Mouse (Mus musculus) C2C12 (cell line): Measurements from ENCODE around the gene Elmod1. TPM values are rescaled to one million over a fixed set of nuclear protein-coding genes. Genes with fewer than 3 reads are reported as not detected.
A peak's percentile ranks its signal among the peaks of the same experiment; 100 is the strongest.
"Not testable (repeated sequence)": the region's sequence is repeated elsewhere in the genome, so short reads cannot be mapped to it uniquely, and the experiment has no call there.

Experiments used
- H3K27me3 ChIP-seq: one replicate; pipeline ENCODE4 v1.6.1; 2011; ENCODE audit not compliant: control insufficient read depth, insufficient read depth, insufficient read length
- H3K36me3 ChIP-seq: one replicate; pipeline ENCODE4 v1.6.1; 2011; ENCODE audit not compliant: control insufficient read depth, insufficient read depth
- H3K4me3 ChIP-seq: one replicate; pipeline ENCODE4 v1.5.1; 2011; ENCODE audit warnings: mild to moderate bottlenecking, control low read depth; ENCODE audit not compliant: poor library complexity, insufficient read depth, severe bottlenecking
- H3K79me2 ChIP-seq: one replicate; pipeline ENCODE4 v1.6.1; 2011; ENCODE audit not compliant: control insufficient read depth, insufficient read depth
- H3K79me3 ChIP-seq: one replicate; pipeline ENCODE4 v1.6.1; 2011; ENCODE audit warnings: low read depth, control low read depth
- H3ac ChIP-seq: one replicate; pipeline ENCODE3; 2011; ENCODE audit warnings: low read depth; ENCODE audit not compliant: control insufficient read depth, insufficient read length
- CEBPB ChIP-seq: IDR thresholded peaks from one replicate; pipeline ENCODE4 v1.6.1; 2011; ENCODE audit warnings: low read depth, mild to moderate bottlenecking, control low read depth, moderate library complexity
- CTCF ChIP-seq: IDR thresholded peaks from one replicate; pipeline ENCODE4 v1.5.1; 2011; ENCODE audit not compliant: control insufficient read depth, insufficient read depth, insufficient read length
- FOSL1 ChIP-seq: IDR thresholded peaks from one replicate; pipeline ENCODE4 v1.8.0; 2011; ENCODE audit warnings: mild to moderate bottlenecking, low read length; ENCODE audit not compliant: poor library complexity, insufficient read depth, severe bottlenecking
- MAX ChIP-seq: IDR thresholded peaks from one replicate; pipeline ENCODE4 v1.6.1; 2011; ENCODE audit warnings: mild to moderate bottlenecking, control low read depth
- MYOD1 ChIP-seq: IDR thresholded peaks from one replicate; pipeline ENCODE4 v1.6.1; 2011; ENCODE audit warnings: low read depth; ENCODE audit not compliant: control insufficient read depth, insufficient read length
- MYOG ChIP-seq: IDR thresholded peaks from one replicate; pipeline ENCODE4 v1.6.1; 2011; ENCODE audit not compliant: control insufficient read depth, insufficient read length; ENCODE audit errors: extremely low read depth
- USF1 ChIP-seq: IDR thresholded peaks from one replicate; pipeline ENCODE4 v1.6.1; 2011; ENCODE audit warnings: low read depth, mild to moderate bottlenecking, control low read depth, moderate library complexity
- long read RNA-seq, 2 experiments: library from polyadenylated mRNA; unstranded; transcript quantifications; one replicate each; pipeline ENCODE4 v2.0.0; 2019 to 2020
- polyA plus RNA-seq: library from polyadenylated mRNA; unstranded; fragments of >200 nt; fragmentation: generic; extraction: Trizol; gene quantifications from one replicate; pipeline ENCODE4 v1.2.1, GENCODE M21; 2012; ENCODE audit warnings: missing spikeins

Gene Elmod1
- not detected for polyA plus RNA-seq
- long read RNA-seq, experiment 1: 0 reads
- long read RNA-seq, experiment 2: 0 reads

GRCm38 (mm10) chr9:53975122-53975518 lies at the start of gene Elmod1:
TSS of gene Elmod1 (minus strand) at chr9:53975301.
- Histone ChIP-seq H3K79me2 (no peaks in the 10 kb centered on the region), H3K4me3 (no peak within 1 kb of the TSS), H3ac (no peak within 1 kb of the TSS), H3K27me3 (peaks cover 16% of the 10 kb centered on the region), H3K79me3 (no peaks in the 10 kb centered on the region), H3K36me3 (no peaks in the 10 kb centered on the region)
- TF ChIP-seq MYOG (no peak), USF1 (no peak), MYOD1 (no peak), MAX (no peak), CTCF (no peak), FOSL1 (no peak), CEBPB (no peak)

DNA sequence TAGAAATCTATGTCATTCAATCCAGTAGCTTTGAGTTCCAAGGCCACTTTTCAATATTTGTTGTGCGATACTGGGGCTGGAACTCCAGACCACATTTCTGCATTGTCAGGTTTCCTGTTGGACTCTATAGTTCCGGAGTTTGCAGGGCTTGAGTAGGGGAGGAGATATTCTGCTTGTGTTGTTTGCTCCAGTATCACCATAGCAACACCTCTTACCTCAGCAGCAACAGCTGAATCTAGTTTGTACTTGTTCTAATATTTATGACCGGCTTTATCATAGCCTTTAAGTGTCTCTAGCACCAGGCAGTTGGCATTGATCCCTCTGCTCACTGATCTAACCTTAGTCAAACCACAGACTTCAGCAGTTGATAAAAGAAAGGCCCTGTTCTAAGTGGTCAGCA lies 47.7 kb upstream of the Elmod1 start:
- Histone ChIP-seq H3K79me3 (no peaks in the 10 kb centered on the region), H3ac (no peak overlapping the region), H3K79me2 (no peaks in the 10 kb centered on the region), H3K27me3 (no peaks in the 10 kb centered on the region), H3K36me3 (no peaks in the 10 kb centered on the region), H3K4me3 (no peak overlapping the region)
- TF ChIP-seq MYOG (no peak), CTCF (no peak), USF1 (no peak), FOSL1 (no peak), MAX (no peak), MYOD1 (no peak), CEBPB (no peak)

GRCm38 (mm10) chr9:53994528-53994927 lies 19.4 kb upstream of the Elmod1 start:
- H3K79me2 ChIP-seq: no peaks in the 10 kb centered on the region
- peaks cover 3% of the 10 kb centered on the region for H3K27me3 ChIP-seq
- H3K4me3 ChIP-seq: no peak overlapping the region
- H3K36me3 ChIP-seq: no peaks in the 10 kb centered on the region
- no peaks in the 10 kb centered on the region for H3K79me3 ChIP-seq
- H3ac ChIP-seq: no peak overlapping the region
- TF ChIP-seq CEBPB (no peak), MYOG (no peak), FOSL1 (no peak), USF1 (no peak), CTCF (no peak), MAX (no peak), MYOD1 (no peak)

GRCm38 (mm10) chr9:53992567-53992966 lies 17.5 kb upstream of the Elmod1 start:
- H3K36me3 ChIP-seq, H3ac ChIP-seq, H3K27me3 ChIP-seq, H3K79me2 ChIP-seq, H3K79me3 ChIP-seq, H3K4me3 ChIP-seq: not testable (repeated sequence)

GRCm38 (mm10) chr9:53990921-53991320 lies 15.8 kb upstream of the Elmod1 start:
- TF ChIP-seq CTCF (peak; percentile 35), MYOD1 (no peak)
- H3ac ChIP-seq: no peak overlapping the region
- H3K4me3 ChIP-seq: no peak overlapping the region
- no peaks in the 10 kb centered on the region for H3K79me3 ChIP-seq
- no peaks in the 10 kb centered on the region for H3K79me2 ChIP-seq
- H3K36me3 ChIP-seq: no peaks in the 10 kb centered on the region
- no peaks in the 10 kb centered on the region for H3K27me3 ChIP-seq

GRCm38 (mm10) chr9:53986972-53987371 lies 11.9 kb upstream of the Elmod1 start:
- Histone ChIP-seq H3K79me2 (no peaks in the 10 kb centered on the region), H3ac (no peak overlapping the region), H3K79me3 (no peaks in the 10 kb centered on the region), H3K27me3 (no peaks in the 10 kb centered on the region), H3K36me3 (no peaks in the 10 kb centered on the region), H3K4me3 (no peak overlapping the region)
- TF ChIP-seq FOSL1 (no peak), MAX (no peak), MYOD1 (no peak), CEBPB (no peak), CTCF (no peak), USF1 (no peak)
